Mouse (Mus musculus) adrenal gland, postnatal 36 days (tissue): ENCODE data around the gene Uvssa. TPM values are rescaled to one million over a fixed set of nuclear protein-coding genes. Genes with fewer than 3 reads are reported as not detected.
"Not testable (repeated sequence)": the region's sequence is repeated elsewhere in the genome, so short reads cannot be mapped to it uniquely, and the experiment has no call there.

Source experiments
- DNase-seq, 2 experiments: peaks; one replicate each; pipeline ENCODE4 v3.0.0; 2021; ENCODE audit warnings: mixed read lengths in 1 of 2
- long read RNA-seq, 2 experiments: library from polyadenylated mRNA; stranded (forward); transcript quantifications; one replicate each; pipeline ENCODE4 v2.0.0; 2021; ENCODE audit warnings: borderline sequencing depth in 2 of 2
- total RNA-seq, 2 experiments: library from RNA; stranded (reverse); gene quantifications; 2 replicates each; pipeline ENCODE4 v1.2.3; 2021

The Uvssa gene
- 1 to 10 TPM; 5.8 to 8.4 TPM for total RNA-seq
- long read RNA-seq, experiment 1, partial matches to known transcripts = 0 of 4 reads
- long read RNA-seq, experiment 1, other reads (novel, unspliced or antisense) = 4 of 4 reads
- long read RNA-seq, experiment 2, partial matches to known transcripts = 0 of 2 reads
- long read RNA-seq, experiment 2, other reads (novel, unspliced or antisense) = 2 of 2 reads

- peak; percentile 99 for DNase-seq
Measured at GRCm38 (mm10) chr5:33378302-33378854, at the start of gene Uvssa. Uvssa (plus strand) TSS chr5:33378549.

- DNase-seq = no peak
Measured at GRCm38 (mm10) chr5:33334381-33335272, 43.7 kb upstream of the Uvssa start.

- peak; percentile 97 for DNase-seq
Measured at GRCm38 (mm10) chr5:33335273-33335976, 42.9 kb upstream of the Uvssa start, which contains the start of gene Maea. Maea (plus strand) TSS chr5:33335509.

GRCm38 (mm10) chr5:33335977-33336360 is 42.4 kb upstream of the Uvssa start:
- peak in 1 of 2 experiments; percentile 46 for DNase-seq

GRCm38 (mm10) chr5:33337206-33337605 is 41.1 kb upstream of the Uvssa start:
- DNase-seq = no peak

- DNase-seq = no peak
Measured at GRCm38 (mm10) chr5:33341165-33341564, 37.2 kb upstream of the Uvssa start.

- not testable (repeated sequence) for DNase-seq
Measured at GRCm38 (mm10) chr5:33342248-33342647, 36.1 kb upstream of the Uvssa start.

GRCm38 (mm10) chr5:33342821-33343220 is 35.5 kb upstream of the Uvssa start:
- DNase-seq = no peak

GRCm38 (mm10) chr5:33343571-33343970 is 34.8 kb upstream of the Uvssa start:
- DNase-seq = no peak

GRCm38 (mm10) chr5:33344070-33344469 is 34.3 kb upstream of the Uvssa start:
- no peak for DNase-seq

- no peak for DNase-seq
Measured at GRCm38 (mm10) chr5:33347620-33348019, 30.7 kb upstream of the Uvssa start.

- no peak for DNase-seq
Measured at GRCm38 (mm10) chr5:33349205-33349604, 29.1 kb upstream of the Uvssa start.

GRCm38 (mm10) chr5:33349706-33350105 is 28.6 kb upstream of the Uvssa start:
- no peak for DNase-seq

- DNase-seq = no peak
Measured at GRCm38 (mm10) chr5:33351556-33352272, 26.6 kb upstream of the Uvssa start.

GRCm38 (mm10) chr5:33352273-33352645 is 26.1 kb upstream of the Uvssa start:
- no peak for DNase-seq

- DNase-seq = no peak
Measured at GRCm38 (mm10) chr5:33353011-33353410, 25.3 kb upstream of the Uvssa start.

- DNase-seq = no peak
Measured at GRCm38 (mm10) chr5:33357494-33357893, 20.9 kb upstream of the Uvssa start.

- peak; percentile 51 to 54 for DNase-seq
Measured at GRCm38 (mm10) chr5:33358467-33358866, 19.9 kb upstream of the Uvssa start.

- no peak for DNase-seq
Measured at GRCm38 (mm10) chr5:33363263-33363662, 15.1 kb upstream of the Uvssa start.

GRCm38 (mm10) chr5:33368651-33369050 is 9.7 kb upstream of the Uvssa start:
- no peak for DNase-seq

GRCm38 (mm10) chr5:33371137-33371536 is 7.2 kb upstream of the Uvssa start:
- peak in 1 of 2 experiments; percentile 30 for DNase-seq

GRCm38 (mm10) chr5:33371668-33372067 is 6.7 kb upstream of the Uvssa start:
- no peak for DNase-seq
